Mouse (Mus musculus) thymus, postnatal 10 days (tissue): ENCODE data around the gene A730071L15Rik.
A peak's percentile ranks its signal among the peaks of the same experiment; 100 is the strongest.

ENCODE experiments used
- DNase-seq, 2 experiments: peaks; one replicate each; pipeline ENCODE4 v3.0.0; 2021; ENCODE audit warnings: low spot score in 2 of 2

The A730071L15Rik gene

GRCm38 (mm10) chr11:6199410-6200086 lies at the start of gene A730071L15Rik:
Gene A730071L15Rik, plus strand, starts transcription at chr11:6200029.
- peak in 1 of 2 experiments; percentile 27 for DNase-seq

GRCm38 (mm10) chr11:6152864-6153263 lies 47.0 kb upstream of the A730071L15Rik start:
- peak in 1 of 2 experiments; percentile 12 for DNase-seq

- peak; percentile 58 to 75 for DNase-seq
Measured at GRCm38 (mm10) chr11:6154211-6154701, 45.6 kb upstream of the A730071L15Rik start.

- DNase-seq: no peak
Measured at GRCm38 (mm10) chr11:6156651-6157050, 43.2 kb upstream of the A730071L15Rik start.

- DNase-seq: no peak
Measured at GRCm38 (mm10) chr11:6157119-6157518, 42.7 kb upstream of the A730071L15Rik start.

GRCm38 (mm10) chr11:6158515-6158914 lies 41.3 kb upstream of the A730071L15Rik start:
- no peak for DNase-seq

- DNase-seq: no peak
Measured at GRCm38 (mm10) chr11:6159704-6160275, 40.0 kb upstream of the A730071L15Rik start.

- no peak for DNase-seq
Measured at GRCm38 (mm10) chr11:6160663-6161271, 39.1 kb upstream of the A730071L15Rik start.

- DNase-seq: no peak
Measured at GRCm38 (mm10) chr11:6161549-6161948, 38.3 kb upstream of the A730071L15Rik start.

- no peak for DNase-seq
Measured at GRCm38 (mm10) chr11:6163062-6163461, 36.8 kb upstream of the A730071L15Rik start.

- no peak for DNase-seq
Measured at GRCm38 (mm10) chr11:6163706-6164105, 36.1 kb upstream of the A730071L15Rik start.

- no peak for DNase-seq
Measured at GRCm38 (mm10) chr11:6164781-6165180, 35.0 kb upstream of the A730071L15Rik start.

- no peak for DNase-seq
Measured at GRCm38 (mm10) chr11:6165391-6166081, 34.3 kb upstream of the A730071L15Rik start.

- no peak for DNase-seq
Measured at GRCm38 (mm10) chr11:6166351-6166750, 33.5 kb upstream of the A730071L15Rik start.

GRCm38 (mm10) chr11:6169041-6169663 lies 30.7 kb upstream of the A730071L15Rik start:
- DNase-seq: no peak

- no peak for DNase-seq
Measured at GRCm38 (mm10) chr11:6174719-6175118, 25.1 kb upstream of the A730071L15Rik start.

GRCm38 (mm10) chr11:6175506-6175905 lies 24.3 kb upstream of the A730071L15Rik start:
- no peak for DNase-seq

GRCm38 (mm10) chr11:6177781-6178420 lies 21.9 kb upstream of the A730071L15Rik start:
- DNase-seq: no peak

- peak; percentile 68 to 74 for DNase-seq
Measured at GRCm38 (mm10) chr11:6178673-6179166, 21.1 kb upstream of the A730071L15Rik start.

- DNase-seq: peak; percentile 26 to 48
Measured at GRCm38 (mm10) chr11:6179194-6179593, 20.6 kb upstream of the A730071L15Rik start.

- peak; percentile 44 to 55 for DNase-seq
Measured at GRCm38 (mm10) chr11:6180811-6181399, 18.9 kb upstream of the A730071L15Rik start.
